ENCODE assay signal across 8 mouse cellular contexts in genomic region chr8:122550995-122551264, GRCm38 (mm10). TPM values are rescaled to one million over a fixed set of nuclear protein-coding genes. Genes with fewer than 3 reads are reported as not detected.
A peak's percentile ranks its signal among the peaks of the same experiment; 100 is the strongest.
DNase-seq lines count a peak whose midpoint lies in the region; ATAC-seq lines count a peak whose summit lies in the region.

No protein-coding gene starts in this region.

- under 1% methylated on average over 35 of the region's 43 CpGs for WGBS in lung, embryonic 15.5 days
- 1% methylated on average over 43 of the region's 43 CpGs for WGBS in forebrain, embryonic 10.5 days
- under 1% methylated on average over 36 of the region's 43 CpGs for WGBS in limb, embryonic 11.5 days
- WGBS in neural tube, embryonic 15.5 days: under 1% methylated on average over 41 of the region's 43 CpGs

- peak overlapping the region; percentile 89 for H3K4me3 ChIP-seq in lung, embryonic 15.5 days
- H3K4me3 ChIP-seq in forebrain, embryonic 10.5 days: peak overlapping the region; percentile 68
- H3K4me3 ChIP-seq in limb, embryonic 11.5 days (ENCODE audit: low read depth, low read length): peak overlapping the region; percentile 61
- H3K4me3 ChIP-seq in neural tube, embryonic 15.5 days (replicated peaks): peak overlapping the region; percentile 54

- no peak for DNase-seq in lung, postnatal 4 days
- DNase-seq in forebrain, embryonic 10.5 days (ENCODE audit: extremely low spot score, low spot score): no peak
- DNase-seq in limb, embryonic 11.5 days (ENCODE audit: low spot score): peak; percentile 77
- DNase-seq in gastrocnemius, postnatal 14 days: no peak
- DNase-seq in cerebellum, adult 11 months: no peak

- no peaks in the 10 kb centered on the region for H3K36me3 ChIP-seq in lung, embryonic 15.5 days
- peaks cover 6% of the 10 kb centered on the region; the same call in 1 of the 2 replicates for H3K36me3 ChIP-seq in forebrain, embryonic 10.5 days (replicated peaks)
- H3K36me3 ChIP-seq in limb, embryonic 11.5 days (ENCODE audit: control insufficient read depth, insufficient read depth, low read length): no peaks in the 10 kb centered on the region
- no peaks in the 10 kb centered on the region for H3K36me3 ChIP-seq in neural tube, embryonic 15.5 days

- peak overlapping the region; percentile 91 for H3K9ac ChIP-seq in lung, embryonic 15.5 days
- H3K9ac ChIP-seq in limb, embryonic 11.5 days (ENCODE audit: low read length): peak overlapping the region; percentile 90
- peak overlapping the region; percentile 53 for H3K9ac ChIP-seq in neural tube, embryonic 15.5 days (replicated peaks)

- peaks cover 47% of the 10 kb centered on the region for H3K4me1 ChIP-seq in lung, embryonic 15.5 days
- H3K4me1 ChIP-seq in forebrain, embryonic 10.5 days: peaks cover 56% of the 10 kb centered on the region
- H3K4me1 ChIP-seq in limb, embryonic 11.5 days (ENCODE audit: control insufficient read depth, insufficient read depth, low read length): peaks cover 23% of the 10 kb centered on the region
- H3K4me1 ChIP-seq in neural tube, embryonic 15.5 days: peaks cover 18% of the 10 kb centered on the region

- no peaks in the 10 kb centered on the region for H3K27me3 ChIP-seq in lung, embryonic 15.5 days
- peaks cover 38% of the 10 kb centered on the region for H3K27me3 ChIP-seq in forebrain, embryonic 10.5 days (ENCODE audit: poor library complexity, severe bottlenecking)
- no peaks in the 10 kb centered on the region for H3K27me3 ChIP-seq in limb, embryonic 11.5 days (ENCODE audit: control insufficient read depth, insufficient read depth, low read length)
- peaks cover 39% of the 10 kb centered on the region for H3K27me3 ChIP-seq in neural tube, embryonic 15.5 days (replicated peaks)

- ATAC-seq in lung, embryonic 15.5 days (ENCODE audit: borderline replicate concordance, extremely low read depth, low FRiP score, low TSS enrichment): no peak
- ATAC-seq in limb, embryonic 11.5 days (ENCODE audit: insufficient number of reproducible peaks, low FRiP score, low TSS enrichment, low read depth): no peak; the same call in 1 of the 2 replicates
- 0 out of 2 replicates have a peak, but pooled peaks have one; percentile 41 for ATAC-seq in neural tube, embryonic 15.5 days (ENCODE audit: low FRiP score)
- ATAC-seq in inflammation-experienced regulatory T-cells, adult 6 months: no peak

- H3K27ac ChIP-seq in lung, embryonic 15.5 days: peak overlapping the region; percentile 94
- H3K27ac ChIP-seq in forebrain, embryonic 10.5 days: peak overlapping the region; percentile 91
- peak overlapping the region; percentile 68; the same call in 1 of the 2 replicates for H3K27ac ChIP-seq in limb, embryonic 11.5 days (replicated peaks; ENCODE audit: low read depth, low read length)
- peak overlapping the region; percentile 41 for H3K27ac ChIP-seq in neural tube, embryonic 15.5 days (replicated peaks)

- intact Hi-C loops in gastrocnemius, postnatal 14 days (cut with DNase I; ENCODE audit: low total_unique reads): loop anchor here (2.0 kb wide), 1 partner anchor 50 kb away; no protein-coding TSS in a partner anchor

- no peaks in the 10 kb centered on the region for H3K9me3 ChIP-seq in lung, embryonic 15.5 days
- no peaks in the 10 kb centered on the region for H3K9me3 ChIP-seq in forebrain, embryonic 10.5 days
- no peaks in the 10 kb centered on the region for H3K9me3 ChIP-seq in limb, embryonic 11.5 days (ENCODE audit: control insufficient read depth, low read length)
- H3K9me3 ChIP-seq in neural tube, embryonic 15.5 days (replicated peaks): no peaks in the 10 kb centered on the region

- H3K4me2 ChIP-seq in lung, embryonic 15.5 days: peak overlapping the region; percentile 76
- H3K4me2 ChIP-seq in limb, embryonic 11.5 days (ENCODE audit: low read depth, severe bottlenecking): peak overlapping the region; percentile 91
- peak overlapping the region; percentile 91 for H3K4me2 ChIP-seq in neural tube, embryonic 15.5 days

RNA-seq across cellular contexts. Expression of gene Piezo1, which starts 0.2 kb away (rescaled TPM):
- polyA plus RNA-seq in lung, embryonic 15.5 days (2015; fragmentation: Nextera tagmentation; extraction: Ambion mirVana): 18.7 and 23.4 TPM in 2 replicates
- polyA plus RNA-seq in forebrain, embryonic 10.5 days (2016; fragmentation: Nextera tagmentation; extraction: Ambion mirVana): 6.1 and 8.8 TPM in 2 replicates
- polyA plus RNA-seq in limb, embryonic 11.5 days (2014; fragmentation: Nextera tagmentation; extraction: Ambion mirVana): 6.2 and 7.2 TPM in 2 replicates
- polyA plus RNA-seq in neural tube, embryonic 15.5 days (2015; fragmentation: Nextera tagmentation; extraction: Ambion mirVana): 2.1 and 5.1 TPM in 2 replicates
- polyA plus RNA-seq in inflammation-experienced regulatory T-cells, adult 6 months (2017; shearing (Covaris generic)): 10 to 100 TPM; 12.9 to 16.2 (median 14.5) TPM
- 10 to 100 TPM; 15.1 to 15.4 TPM for total RNA-seq in gastrocnemius, postnatal 14 days (2021)

RNA-seq across cellular contexts. Expression of gene Cdt1, which starts 16.9 kb away (rescaled TPM):
- 42.7 and 44.9 TPM in 2 replicates for polyA plus RNA-seq in lung, embryonic 15.5 days (2015; fragmentation: Nextera tagmentation; extraction: Ambion mirVana)
- polyA plus RNA-seq in forebrain, embryonic 10.5 days (2016; fragmentation: Nextera tagmentation; extraction: Ambion mirVana): 73.2 and 79.8 TPM in 2 replicates
- 46.4 and 51.7 TPM in 2 replicates for polyA plus RNA-seq in limb, embryonic 11.5 days (2014; fragmentation: Nextera tagmentation; extraction: Ambion mirVana)
- polyA plus RNA-seq in neural tube, embryonic 15.5 days (2015; fragmentation: Nextera tagmentation; extraction: Ambion mirVana): 6.8 and 15.4 TPM in 2 replicates
- polyA plus RNA-seq in inflammation-experienced regulatory T-cells, adult 6 months (2017; shearing (Covaris generic)): 10 to 100 TPM; 11.5 to 19.8 (median 11.7) TPM
- 1 to 10 TPM; 1.8 to 3.0 TPM for total RNA-seq in gastrocnemius, postnatal 14 days (2021)

RNA-seq across cellular contexts. Expression of gene Aprt, which starts 25.8 kb away (rescaled TPM):
- polyA plus RNA-seq in lung, embryonic 15.5 days (2015; fragmentation: Nextera tagmentation; extraction: Ambion mirVana): 314 and 327 TPM in 2 replicates
- polyA plus RNA-seq in forebrain, embryonic 10.5 days (2016; fragmentation: Nextera tagmentation; extraction: Ambion mirVana): 313 and 321 TPM in 2 replicates
- polyA plus RNA-seq in limb, embryonic 11.5 days (2014; fragmentation: Nextera tagmentation; extraction: Ambion mirVana): 271 and 284 TPM in 2 replicates
- polyA plus RNA-seq in neural tube, embryonic 15.5 days (2015; fragmentation: Nextera tagmentation; extraction: Ambion mirVana): 189 and 207 TPM in 2 replicates
- polyA plus RNA-seq in inflammation-experienced regulatory T-cells, adult 6 months (2017; shearing (Covaris generic)): 100 to 1,000 TPM; 168 to 215 (median 192) TPM
- total RNA-seq in gastrocnemius, postnatal 14 days (2021): 10 to 100 TPM; 40.1 to 44.1 TPM

Comparison
In these comparisons a context has a peak if more than half of its experiments do, and no peak if none do; other contexts are left out.
1. H3K27ac ChIP-seq: peak in every context shown above with its lines; median percentile 94 in lung, embryonic 15.5 days; 91 in forebrain, embryonic 10.5 days; 68 in limb, embryonic 11.5 days; 41 in neural tube, embryonic 15.5 days.